Mouse (Mus musculus) liver, postnatal 0 days (tissue): Measurements from ENCODE around the gene Psmg1.

Experiments used
- CTCF ChIP-seq: sonication (generic); IDR thresholded peaks from 2 replicates; pipeline ENCODE4 v1.5.1; 2016; ENCODE audit warnings: antibody characterized with exemption, low read depth
- EP300 ChIP-seq: IDR thresholded peaks from 2 replicates; pipeline ENCODE4 v1.6.1; 2016; ENCODE audit warnings: antibody characterized with exemption, low read depth, mild to moderate bottlenecking

DNA sequence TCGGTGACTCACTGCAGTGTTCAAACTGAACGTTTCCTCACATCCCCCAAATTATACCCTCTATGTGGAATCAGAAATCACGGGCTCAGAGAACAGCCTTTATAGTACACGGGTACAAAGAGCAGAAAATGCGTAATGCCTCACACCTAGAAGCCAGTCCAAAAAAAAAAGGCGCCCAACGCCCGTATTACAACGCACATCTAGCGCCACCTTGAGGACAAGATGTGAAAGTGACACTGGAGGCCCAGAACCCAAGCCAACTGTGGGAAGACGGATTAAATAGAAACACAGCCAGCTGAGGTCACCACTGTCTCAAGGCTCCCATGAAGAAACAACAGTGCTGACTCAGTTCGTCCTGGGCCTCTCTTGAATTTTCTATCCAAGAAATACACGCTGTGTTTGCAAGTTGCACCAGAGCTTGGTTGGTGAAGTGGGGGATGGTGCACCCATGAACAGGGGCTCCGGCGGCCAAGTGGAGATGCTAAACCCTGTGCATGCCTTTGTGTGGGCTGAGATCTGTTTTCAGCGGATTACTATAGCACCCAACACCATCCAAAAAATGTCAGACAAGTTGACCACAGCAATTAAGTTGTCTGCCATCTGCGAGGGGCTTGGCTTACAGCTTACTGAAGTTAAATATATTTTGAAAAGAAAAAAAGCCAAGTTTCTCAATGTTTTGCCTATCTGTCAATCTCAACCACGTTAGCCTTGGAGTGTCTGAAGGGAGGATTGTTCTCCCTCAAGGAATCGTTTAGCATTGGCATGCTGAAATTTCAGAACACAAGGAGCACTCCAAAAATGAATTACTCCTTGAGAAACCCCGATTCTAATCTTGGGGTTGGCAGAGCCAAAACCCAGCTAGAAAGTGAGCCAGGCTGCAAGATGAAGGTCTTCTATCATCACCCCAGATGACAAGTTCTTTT, 45.1 kb downstream of the Psmg1 start:
- TF ChIP-seq EP300, result peak; percentile 37; the same call in 1 of the 2 replicates
- TF ChIP-seq CTCF, result peak; percentile 94
